Mouse (Mus musculus): ENCODE data around the gene Abcc1.

DNA sequence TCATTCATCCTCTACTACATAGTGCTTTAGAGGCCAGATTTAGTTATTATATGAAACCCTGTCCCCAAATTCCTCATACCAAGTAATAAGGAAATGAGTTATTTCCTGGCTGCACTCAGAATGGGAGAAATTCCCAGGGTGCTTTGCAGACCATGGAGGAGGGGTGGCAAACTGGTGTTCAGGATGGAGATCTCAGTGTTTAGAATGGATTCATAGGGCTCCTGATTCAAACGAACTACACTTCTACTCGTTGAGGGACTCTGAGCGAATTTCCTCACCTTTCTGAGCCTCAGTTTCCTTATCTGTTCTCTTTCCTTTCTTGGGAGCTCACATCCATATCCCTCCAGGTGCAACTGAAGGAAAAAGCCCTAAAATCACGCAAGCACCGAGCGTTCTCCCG lies 427 bp upstream of the Abcc1 start:
- TF ChIP-seq GATA1 (IDR thresholded peaks at IDR 0.05; ENCODE audit: borderline replicate concordance, low read length) (no peak), FLI1 (IDR thresholded peaks at IDR 0.05; ENCODE audit: low read length) (no peak)

All from megakaryocyte, embryonic 14.5 days (primary cell).